Mouse (Mus musculus): ENCODE measurements around the gene Ncaph2. TPM values are rescaled to one million over a fixed set of nuclear protein-coding genes. Genes with fewer than 3 reads are reported as not detected.

Gene Ncaph2
- polyA plus RNA-seq, 1 experiment, result 149 TPM

DNA sequence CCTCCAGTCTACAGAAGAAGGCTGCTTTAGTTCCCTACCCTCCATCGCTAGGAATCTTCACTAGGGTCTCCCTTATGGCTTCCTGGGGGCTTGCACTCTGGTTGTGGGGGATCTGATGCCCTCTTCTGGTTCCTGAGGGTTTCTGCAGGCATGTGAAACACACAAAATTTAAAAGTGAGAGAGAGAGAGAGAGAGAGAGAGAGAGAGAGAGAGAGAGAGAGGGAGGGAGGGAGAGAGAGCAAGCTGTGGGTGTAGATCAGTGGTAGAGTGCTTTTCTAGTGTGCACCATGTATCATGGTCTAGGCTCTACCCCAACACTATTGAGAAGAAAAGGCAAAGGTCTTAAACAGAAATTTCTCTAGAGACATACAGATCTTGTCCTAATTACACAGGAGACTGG, 13.8 kb upstream of the Ncaph2 start:
- whole genome bisulfite sequencing, result 57% methylated on average over 1 of the region's 1 CpGs
- H3K4me1 ChIP-seq (ENCODE audit: control insufficient read depth, insufficient read depth, insufficient read length, low read length), result peaks cover 2% of the 10 kb centered on the region; the same call in 1 of the 2 replicates
- no peaks in the 10 kb centered on the region for H3K36me3 ChIP-seq (ENCODE audit: control insufficient read depth, insufficient read depth, low read length)
- TF ChIP-seq CTCF (IDR thresholded peaks at IDR 0.05; ENCODE audit: extremely low read depth, insufficient read length, insufficient replicate concordance, low read depth, low read length), result no peak
- TF ChIP-seq POLR2A (IDR thresholded peaks at IDR 0.05; ENCODE audit: low read depth, low read length), result no peak
- H3K27ac ChIP-seq (ENCODE audit: insufficient read depth, low read depth, low read length), result no peak overlapping the region
- no peak overlapping the region for H3K4me3 ChIP-seq (ENCODE audit: low read depth, low read length)
- H3K27me3 ChIP-seq (ENCODE audit: control insufficient read depth, insufficient read depth, low read length), result no peaks in the 10 kb centered on the region

DNA sequence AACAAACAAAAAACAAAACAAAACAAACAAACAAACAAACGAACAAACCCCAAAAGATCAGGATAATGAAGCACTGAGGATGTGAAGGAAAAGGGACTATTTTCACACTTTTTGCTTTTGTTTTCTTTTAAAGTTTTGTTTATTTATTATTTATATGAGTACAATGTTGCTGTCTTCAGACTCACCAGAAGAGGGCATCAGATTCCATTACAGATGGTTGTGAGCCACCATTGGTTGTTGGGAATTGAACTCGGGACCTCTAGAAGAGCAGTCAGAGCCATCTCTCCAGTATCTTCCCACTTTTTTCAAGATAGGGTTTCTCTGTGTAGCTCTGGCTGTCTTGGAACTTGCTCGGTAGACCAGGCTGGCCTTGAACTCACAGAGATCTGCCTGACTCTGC, 12.2 kb upstream of the Ncaph2 start:
- Histone ChIP-seq H3K27ac (ENCODE audit: insufficient read depth, low read depth, low read length) (no peak overlapping the region), H3K4me3 (ENCODE audit: low read depth, low read length) (no peak overlapping the region), H3K36me3 (ENCODE audit: control insufficient read depth, insufficient read depth, low read length) (no peaks in the 10 kb centered on the region), H3K27me3 (ENCODE audit: control insufficient read depth, insufficient read depth, low read length) (no peaks in the 10 kb centered on the region), H3K4me1 (ENCODE audit: control insufficient read depth, insufficient read depth, insufficient read length, low read length) (peaks cover 2% of the 10 kb centered on the region; the same call in 1 of the 2 replicates)
- WGBS, result 74% methylated on average over 3 of the region's 3 CpGs
- TF ChIP-seq POLR2A (IDR thresholded peaks at IDR 0.05; ENCODE audit: low read depth, low read length) (no peak), CTCF (IDR thresholded peaks at IDR 0.05; ENCODE audit: extremely low read depth, insufficient read length, insufficient replicate concordance, low read depth, low read length) (no peak)

DNA sequence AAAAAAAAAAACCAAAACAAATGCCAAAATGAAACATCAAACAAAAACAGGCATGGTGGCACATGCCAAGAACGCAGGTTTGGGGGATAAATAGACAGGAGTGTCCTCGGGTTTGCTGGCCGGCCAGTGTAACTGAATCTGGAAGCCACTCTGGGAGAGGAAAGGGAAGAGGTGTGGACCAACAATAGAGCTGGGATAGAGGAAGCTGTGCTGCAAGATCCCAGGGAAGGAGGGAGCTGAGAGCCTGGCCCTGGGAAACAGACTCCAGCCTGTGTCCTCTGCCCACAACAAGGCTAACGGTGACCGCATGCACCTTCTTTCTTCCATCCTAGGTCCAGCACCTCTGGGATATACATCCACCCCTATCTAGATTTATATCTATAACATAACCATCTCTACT, 5.1 kb upstream of the Ncaph2 start:
- TF ChIP-seq CTCF (IDR thresholded peaks at IDR 0.05; ENCODE audit: extremely low read depth, insufficient read length, insufficient replicate concordance, low read depth, low read length) (no peak), POLR2A (IDR thresholded peaks at IDR 0.05; ENCODE audit: low read depth, low read length) (no peak)
- Histone ChIP-seq H3K36me3 (ENCODE audit: control insufficient read depth, insufficient read depth, low read length) (peaks cover 31% of the 10 kb centered on the region), H3K27ac (ENCODE audit: insufficient read depth, low read depth, low read length) (no peak overlapping the region), H3K4me3 (ENCODE audit: low read depth, low read length) (no peak overlapping the region), H3K27me3 (ENCODE audit: control insufficient read depth, insufficient read depth, low read length) (no peaks in the 10 kb centered on the region), H3K4me1 (ENCODE audit: control insufficient read depth, insufficient read depth, insufficient read length, low read length) (peaks cover 5% of the 10 kb centered on the region)
- 86% methylated on average over 5 of the region's 5 CpGs for WGBS

DNA sequence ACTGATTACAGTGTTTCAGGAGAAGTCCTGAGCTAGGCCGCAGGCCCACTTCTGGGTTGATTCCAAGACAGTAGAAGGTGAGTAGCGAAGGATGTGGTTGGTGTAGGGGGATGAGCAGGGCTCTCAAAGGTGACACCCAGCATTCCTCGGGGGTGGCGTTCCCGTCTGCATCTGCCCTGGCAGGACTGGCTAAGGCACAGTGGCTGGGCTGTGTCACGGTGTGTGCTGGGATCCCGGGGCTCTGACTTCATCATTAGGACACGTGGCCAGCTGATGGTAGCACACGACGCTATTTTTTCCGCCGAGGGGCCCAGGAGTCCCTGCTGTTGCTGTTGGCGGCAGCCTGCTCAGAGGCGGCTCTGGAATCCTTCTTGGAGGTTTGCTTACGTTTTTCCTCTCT, 4.2 kb upstream of the Ncaph2 start:
- peaks cover 31% of the 10 kb centered on the region for H3K36me3 ChIP-seq (ENCODE audit: control insufficient read depth, insufficient read depth, low read length)
- no peak overlapping the region for H3K4me3 ChIP-seq (ENCODE audit: low read depth, low read length)
- TF ChIP-seq POLR2A (IDR thresholded peaks at IDR 0.05; ENCODE audit: low read depth, low read length) (no peak), CTCF (IDR thresholded peaks at IDR 0.05; ENCODE audit: extremely low read depth, insufficient read length, insufficient replicate concordance, low read depth, low read length) (no peak)
- peaks cover 5% of the 10 kb centered on the region for H3K4me1 ChIP-seq (ENCODE audit: control insufficient read depth, insufficient read depth, insufficient read length, low read length)
- no peaks in the 10 kb centered on the region for H3K27me3 ChIP-seq (ENCODE audit: control insufficient read depth, insufficient read depth, low read length)
- 90% methylated on average over 15 of the region's 15 CpGs for WGBS
- H3K27ac ChIP-seq (ENCODE audit: insufficient read depth, low read depth, low read length), result no peak overlapping the region

DNA sequence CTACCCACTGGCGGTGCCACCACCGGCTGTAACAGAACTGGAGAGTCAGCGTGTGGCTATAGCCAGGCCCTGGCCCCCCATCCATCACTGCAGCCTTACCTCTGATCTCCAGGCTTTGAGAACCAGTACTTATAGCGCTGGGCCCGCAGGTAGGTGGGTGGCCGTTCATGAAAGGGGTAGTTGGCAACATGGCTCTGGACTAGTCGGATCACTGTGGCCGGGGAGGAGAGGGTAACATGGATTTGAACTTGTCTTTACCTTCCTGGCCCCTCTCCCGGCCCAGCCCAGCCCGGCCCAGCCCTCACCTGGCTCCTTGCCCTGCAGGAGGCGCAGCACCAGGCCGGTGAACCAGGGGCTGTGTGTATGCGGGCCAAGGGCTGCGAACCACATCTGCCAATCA, 3.5 kb upstream of the Ncaph2 start:
- WGBS, result 92% methylated on average over 14 of the region's 14 CpGs
- Histone ChIP-seq H3K27me3 (ENCODE audit: control insufficient read depth, insufficient read depth, low read length) (no peaks in the 10 kb centered on the region), H3K4me1 (ENCODE audit: control insufficient read depth, insufficient read depth, insufficient read length, low read length) (peaks cover 8% of the 10 kb centered on the region), H3K36me3 (ENCODE audit: control insufficient read depth, insufficient read depth, low read length) (peaks cover 31% of the 10 kb centered on the region), H3K4me3 (ENCODE audit: low read depth, low read length) (no peak overlapping the region), H3K27ac (ENCODE audit: insufficient read depth, low read depth, low read length) (no peak overlapping the region)
- TF ChIP-seq CTCF (IDR thresholded peaks at IDR 0.05; ENCODE audit: extremely low read depth, insufficient read length, insufficient replicate concordance, low read depth, low read length), result no peak
- no peak for TF ChIP-seq POLR2A (IDR thresholded peaks at IDR 0.05; ENCODE audit: low read depth, low read length)

DNA sequence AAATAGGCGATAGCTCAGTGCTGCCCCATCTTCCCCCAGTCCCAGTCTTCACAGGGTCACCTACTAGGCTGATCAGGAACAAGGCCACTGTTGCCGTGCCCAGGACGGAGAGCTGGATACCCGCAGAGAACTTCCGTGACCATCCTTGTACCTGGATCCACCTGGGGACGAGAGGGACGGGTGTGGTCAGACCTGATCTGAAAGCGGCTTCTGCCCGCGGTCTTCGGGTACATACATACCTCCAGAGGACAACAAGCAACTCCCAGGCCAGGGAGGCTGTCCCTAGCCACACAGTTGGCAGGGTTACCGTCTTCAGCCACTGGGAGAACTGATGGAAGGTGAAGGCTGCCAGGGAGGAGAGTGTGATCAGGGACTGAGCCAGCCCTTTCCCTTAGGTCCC, 2.7 kb upstream of the Ncaph2 start:
- Histone ChIP-seq H3K27ac (ENCODE audit: insufficient read depth, low read depth, low read length) (no peak overlapping the region), H3K27me3 (ENCODE audit: control insufficient read depth, insufficient read depth, low read length) (no peaks in the 10 kb centered on the region), H3K4me1 (ENCODE audit: control insufficient read depth, insufficient read depth, insufficient read length, low read length) (peaks cover 8% of the 10 kb centered on the region), H3K4me3 (ENCODE audit: low read depth, low read length) (no peak overlapping the region), H3K36me3 (ENCODE audit: control insufficient read depth, insufficient read depth, low read length) (peaks cover 31% of the 10 kb centered on the region)
- WGBS, result 94% methylated on average over 12 of the region's 12 CpGs
- TF ChIP-seq POLR2A (IDR thresholded peaks at IDR 0.05; ENCODE audit: low read depth, low read length) (no peak), CTCF (IDR thresholded peaks at IDR 0.05; ENCODE audit: extremely low read depth, insufficient read length, insufficient replicate concordance, low read depth, low read length) (no peak)

DNA sequence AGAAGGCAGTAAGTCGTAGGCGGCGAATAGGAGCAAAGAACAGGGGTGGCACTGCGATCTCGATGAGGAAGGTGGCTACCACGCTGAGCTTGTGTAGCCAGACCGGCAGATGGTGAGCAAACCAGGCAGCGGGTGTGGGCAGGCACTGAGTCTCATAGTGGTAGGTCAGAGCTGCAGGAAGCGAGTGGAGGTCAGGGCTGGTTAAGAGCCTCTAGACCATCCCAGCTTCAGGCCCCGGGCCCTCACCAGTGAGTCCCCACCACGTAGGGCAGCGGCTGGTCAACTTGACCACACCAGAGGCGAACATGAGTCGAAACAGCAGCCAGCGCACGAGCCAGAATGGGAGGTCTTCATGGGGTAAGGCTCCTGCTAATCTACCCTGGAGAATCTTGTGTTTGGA, 1.7 kb upstream of the Ncaph2 start:
- no peak overlapping the region for H3K4me3 ChIP-seq (ENCODE audit: low read depth, low read length)
- H3K27me3 ChIP-seq (ENCODE audit: control insufficient read depth, insufficient read depth, low read length), result no peaks in the 10 kb centered on the region
- TF ChIP-seq CTCF (IDR thresholded peaks at IDR 0.05; ENCODE audit: extremely low read depth, insufficient read length, insufficient replicate concordance, low read depth, low read length) (no peak), POLR2A (IDR thresholded peaks at IDR 0.05; ENCODE audit: low read depth, low read length) (no peak)
- no peak overlapping the region for H3K27ac ChIP-seq (ENCODE audit: insufficient read depth, low read depth, low read length)
- H3K4me1 ChIP-seq (ENCODE audit: control insufficient read depth, insufficient read depth, insufficient read length, low read length), result peaks cover 8% of the 10 kb centered on the region
- 93% methylated on average over 16 of the region's 16 CpGs for WGBS
- peaks cover 31% of the 10 kb centered on the region for H3K36me3 ChIP-seq (ENCODE audit: control insufficient read depth, insufficient read depth, low read length)

DNA sequence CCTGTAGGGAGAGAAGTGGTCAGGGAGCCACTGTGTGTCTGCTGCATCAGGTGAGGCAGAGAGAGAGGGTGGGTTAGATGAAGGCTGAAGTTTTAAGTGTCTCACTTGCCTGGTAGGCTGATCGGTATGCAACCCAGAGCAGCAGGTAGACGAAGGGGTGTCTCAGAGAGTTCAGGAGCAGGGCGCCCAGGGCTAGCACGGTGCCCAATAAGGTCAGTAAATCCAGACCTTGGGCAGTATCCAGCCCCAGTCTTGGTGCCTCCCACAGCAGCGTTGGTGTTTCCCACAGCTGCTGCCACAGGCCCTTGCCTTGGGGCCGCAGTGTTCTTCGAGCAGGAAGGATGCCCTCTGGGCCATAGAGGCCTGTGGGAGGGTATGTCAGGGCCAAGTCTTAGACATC, 1.1 kb upstream of the Ncaph2 start:
- Histone ChIP-seq H3K4me3 (ENCODE audit: low read depth, low read length) (peak overlapping the region; percentile 97), H3K27me3 (ENCODE audit: control insufficient read depth, insufficient read depth, low read length) (no peaks in the 10 kb centered on the region), H3K4me1 (ENCODE audit: control insufficient read depth, insufficient read depth, insufficient read length, low read length) (peaks cover 8% of the 10 kb centered on the region), H3K36me3 (ENCODE audit: control insufficient read depth, insufficient read depth, low read length) (peaks cover 31% of the 10 kb centered on the region), H3K27ac (ENCODE audit: insufficient read depth, low read depth, low read length) (no peak overlapping the region)
- 65% methylated on average over 7 of the region's 7 CpGs for whole genome bisulfite sequencing
- TF ChIP-seq CTCF (IDR thresholded peaks at IDR 0.05; ENCODE audit: extremely low read depth, insufficient read length, insufficient replicate concordance, low read depth, low read length) (no peak), POLR2A (IDR thresholded peaks at IDR 0.05; ENCODE audit: low read depth, low read length) (no peak)
